Mouse (Mus musculus) mouse trophoblast stem cell (cell line): ENCODE measurements at regions not wholly inside any gene's neighbourhood (a gene's known extent, or its start where the extent isn't known, plus 50 kb on each side); places are given as distances from the start of the nearest gene placed in this dataset.

Experiments
- in situ Hi-C, 2 experiments: fragments of 300-500 bp; cut with MseI, MboI; formaldehyde crosslinking; loops; 2 replicates in 1 of 2; 3 replicates in 1 of 2; pipeline ENCODE4 v1.15.1; 2025

- in situ Hi-C loops, result no loop called here
These were observed 374.2 kb downstream of the Ipo11 start for GRCm38 (mm10) chr13:106562588-106562987.

- in situ Hi-C loops, result no loop called here
These were observed 374.6 kb downstream of the Ipo11 start for GRCm38 (mm10) chr13:106562161-106562560.

GRCm38 (mm10) chr13:106525406-106526206, 411.2 kb downstream of the Ipo11 start:
- in situ Hi-C loops, result no loop called here

DNA sequence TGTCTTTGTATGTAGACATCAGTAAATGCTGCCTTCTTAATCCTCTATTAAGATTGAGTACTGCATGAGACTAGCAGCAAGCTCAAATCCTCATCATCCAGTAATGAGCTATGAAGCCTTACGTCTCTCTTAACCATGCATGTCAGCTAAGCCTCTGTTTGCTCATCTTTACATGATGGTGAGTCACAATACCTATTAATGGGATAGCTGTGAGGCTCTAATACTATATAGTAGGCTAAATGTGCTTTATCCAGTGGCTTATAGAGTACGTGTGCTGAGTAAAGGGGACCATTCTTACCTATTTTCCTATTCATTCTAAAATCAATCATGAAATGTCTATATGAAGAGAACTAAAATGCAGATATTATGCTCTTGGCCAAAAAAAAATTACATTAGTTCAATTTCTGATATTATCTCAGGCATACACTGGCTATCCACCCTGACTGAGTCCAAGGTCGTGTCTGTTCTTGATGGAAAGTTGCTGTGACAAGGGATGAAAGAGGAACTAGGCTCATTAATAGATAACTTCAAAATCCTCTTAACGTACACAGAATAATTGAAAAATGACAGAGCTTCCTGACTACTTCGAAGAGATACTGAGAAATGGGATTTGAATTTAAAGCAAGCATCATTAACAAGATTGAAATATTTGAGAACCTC, 422.1 kb downstream of the Ipo11 start:
- in situ Hi-C loops, result no loop called here

DNA sequence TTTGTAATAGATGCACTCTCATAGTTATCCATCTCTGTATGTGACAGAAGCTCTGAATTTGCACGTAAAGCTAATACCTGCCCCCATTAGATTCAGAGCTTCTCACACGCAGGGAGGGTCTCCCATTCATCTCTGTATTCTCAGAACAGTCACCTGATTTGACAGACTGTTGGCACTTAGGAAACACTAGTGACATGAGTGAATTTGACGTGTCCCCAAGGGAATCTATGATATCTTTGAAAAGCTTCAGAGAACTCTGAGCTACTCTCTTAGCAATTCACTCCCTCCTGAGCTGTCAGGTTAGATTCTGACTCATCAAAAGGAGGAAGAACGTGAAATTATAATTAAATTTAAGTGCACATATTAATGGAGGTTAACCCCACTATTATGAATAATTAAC, 423.1 kb downstream of the Ipo11 start:
- in situ Hi-C loops, result no loop called here

DNA sequence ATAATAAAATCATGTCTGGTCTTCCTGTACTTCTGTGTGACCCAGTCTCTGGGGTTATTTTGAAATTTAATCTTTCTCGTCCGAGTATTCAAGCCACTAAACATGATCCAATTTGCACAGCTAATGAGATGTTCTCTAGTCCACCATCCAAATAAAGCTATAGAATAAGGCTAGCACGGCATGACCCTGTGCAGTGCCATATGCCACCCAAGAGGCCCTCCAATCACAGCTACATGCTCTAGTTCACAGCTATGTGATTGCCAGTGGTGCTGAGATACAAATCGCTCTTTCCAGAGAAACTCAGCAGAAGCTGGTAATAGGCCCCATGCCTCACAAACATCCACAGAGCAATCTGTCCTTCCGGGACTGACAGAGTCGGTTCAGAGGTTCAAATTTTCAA, 426.3 kb downstream of the Ipo11 start:
- in situ Hi-C loops, result no loop called here

- in situ Hi-C loops, result no loop called here
These were observed 435.5 kb downstream of the Ipo11 start for GRCm38 (mm10) chr13:106501273-106501672.

- in situ Hi-C loops, result no loop called here
These were observed 465.5 kb downstream of the Ipo11 start for GRCm38 (mm10) chr13:106471264-106471663.

DNA sequence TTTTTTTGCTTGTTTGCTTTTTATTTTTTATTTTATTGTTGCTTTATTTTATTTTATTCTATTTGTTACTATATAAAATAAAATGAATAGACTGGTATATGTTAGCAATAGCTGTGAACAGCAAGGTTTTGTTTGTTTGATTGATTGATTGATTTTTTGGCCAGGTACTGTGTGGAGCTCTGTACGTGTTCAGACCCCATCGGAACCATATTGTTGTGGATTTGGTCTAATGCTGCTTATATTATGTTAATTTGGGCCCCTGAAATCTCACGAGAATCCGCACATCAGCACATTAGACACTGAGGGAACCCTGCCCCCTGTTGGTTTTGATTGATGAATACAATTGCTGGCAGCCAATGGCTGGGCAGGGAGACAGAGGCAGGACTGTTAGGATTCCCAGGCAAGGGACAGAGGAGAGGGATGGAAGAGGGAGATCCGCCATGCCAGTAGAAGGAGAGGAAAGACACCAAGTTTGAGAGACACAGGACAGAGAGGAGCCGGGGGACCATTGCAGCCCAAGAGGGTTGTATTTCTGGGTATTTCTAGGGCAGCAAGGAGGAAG, 482.3 kb downstream of the Ipo11 start:
- in situ Hi-C loops, result no loop called here

GRCm38 (mm10) chr13:106432165-106432564, 504.6 kb downstream of the Ipo11 start:
- in situ Hi-C loops, result no loop called here

GRCm38 (mm10) chr13:106406608-106407038, 530.1 kb downstream of the Ipo11 start:
- in situ Hi-C loops, result no loop called here

- in situ Hi-C loops, result no loop called here
These were observed 544.1 kb downstream of the Ipo11 start for GRCm38 (mm10) chr13:106392642-106393041.

GRCm38 (mm10) chr13:106388634-106389033, 548.1 kb downstream of the Ipo11 start:
- in situ Hi-C loops, result no loop called here

GRCm38 (mm10) chr13:106367589-106367988, 569.2 kb downstream of the Ipo11 start:
- in situ Hi-C loops, result no loop called here

DNA sequence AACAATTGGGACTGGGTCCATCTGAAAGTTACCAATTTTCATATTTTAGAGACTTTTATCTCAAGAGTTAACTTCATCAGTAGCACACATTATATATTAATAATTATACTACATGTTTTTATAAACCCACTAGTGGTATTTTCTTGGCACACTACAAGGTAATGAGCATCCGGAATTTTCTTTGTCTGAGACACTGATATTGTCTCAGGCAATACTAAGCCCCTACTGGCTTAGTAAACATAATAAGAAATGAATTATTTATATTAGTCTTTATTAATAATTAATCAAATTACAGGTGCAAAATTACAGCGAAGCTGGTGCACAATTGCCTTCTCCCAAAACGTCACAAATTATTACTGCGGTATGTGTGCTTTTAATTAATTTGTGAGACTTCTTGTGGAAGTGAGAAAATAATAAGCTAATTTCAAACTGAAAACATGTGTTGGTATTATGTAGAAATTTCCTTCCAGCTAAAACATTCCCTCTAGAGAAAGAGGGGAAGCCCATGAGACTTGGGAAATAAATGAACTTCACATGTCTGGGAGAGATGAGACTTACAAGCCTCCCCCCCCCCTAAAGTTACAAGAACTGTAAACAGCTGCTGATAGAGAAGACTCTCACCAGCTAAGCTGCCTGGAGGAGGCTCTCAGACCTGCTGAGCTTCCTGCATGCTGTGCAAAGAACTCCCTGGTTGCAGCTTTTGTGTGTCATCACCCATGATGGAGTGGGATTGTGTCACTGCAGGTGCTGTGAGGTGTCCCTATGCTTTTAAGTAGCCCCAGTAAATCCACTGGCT, 583.9 kb downstream of the Ipo11 start:
- in situ Hi-C loops, result no loop called here

DNA sequence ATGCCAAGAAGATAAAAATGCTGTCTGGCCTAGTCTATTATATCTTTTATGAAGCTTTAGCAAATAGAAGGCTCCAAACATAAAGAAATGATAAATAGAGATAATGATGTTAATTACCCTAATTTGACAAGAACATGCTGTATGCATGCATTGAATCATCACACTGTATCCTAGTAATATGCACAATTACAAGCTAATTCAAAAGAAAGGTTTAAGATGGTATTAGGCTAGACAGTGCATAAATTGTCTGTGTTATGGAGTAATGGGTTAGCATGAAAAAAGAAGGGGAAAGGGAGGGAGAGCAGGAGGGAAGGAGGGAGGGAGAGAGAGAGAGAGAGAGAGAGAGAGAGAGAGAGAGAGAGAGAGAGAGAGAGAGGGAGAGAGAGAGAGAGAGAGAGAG, 604.7 kb downstream of the Ipo11 start:
- in situ Hi-C loops, result no loop called here

GRCm38 (mm10) chr13:106318980-106319379, 617.8 kb downstream of the Ipo11 start:
- in situ Hi-C loops, result no loop called here

DNA sequence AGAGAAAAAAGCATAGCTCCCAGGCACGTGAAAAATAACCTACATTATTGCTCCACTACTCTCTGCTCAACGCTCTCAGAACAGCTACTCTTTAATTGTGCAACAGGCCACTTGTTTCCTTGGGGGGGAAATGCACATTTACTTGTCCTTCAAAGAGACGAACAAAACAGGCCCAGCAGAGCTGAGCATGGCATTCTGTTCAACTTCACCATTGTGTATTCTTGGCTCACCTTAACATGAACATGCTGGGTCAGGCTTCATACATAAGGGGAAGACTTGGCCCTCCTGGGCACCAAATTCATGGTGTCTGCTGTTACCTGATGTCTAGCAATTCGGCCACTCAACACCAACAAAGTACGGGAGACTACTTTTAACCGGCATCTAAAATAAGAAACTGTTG, 618.3 kb downstream of the Ipo11 start:
- in situ Hi-C loops, result no loop called here

- in situ Hi-C loops, result no loop called here
These were observed 619.5 kb downstream of the Ipo11 start for GRCm38 (mm10) chr13:106317300-106317699.

GRCm38 (mm10) chr13:106281181-106281580, 655.6 kb downstream of the Ipo11 start:
- in situ Hi-C loops, result no loop called here

GRCm38 (mm10) chr13:106259874-106260273, 676.9 kb downstream of the Ipo11 start:
- in situ Hi-C loops, result no loop called here
